Mouse (Mus musculus) lung, postnatal 36 days (tissue): Measurements from ENCODE around the gene Fntb.
"Not testable (repeated sequence)": the region's sequence is repeated elsewhere in the genome, so short reads cannot be mapped to it uniquely, and the experiment has no call there.

Experiments
- DNase-seq: peaks from one replicate; pipeline ENCODE4 v3.0.0; 2022; ENCODE audit warnings: mixed read lengths

Gene Fntb

GRCm38 (mm10) chr12:76765354-76765851, at the start of gene Fntb, which contains the start of gene Churc1:
Gene Fntb, plus strand, starts transcription at chr12:76765589.
Gene Churc1, plus strand, starts transcription at chr12:76765538.
- DNase-seq, result peak; percentile 98

- DNase-seq, result no peak
Measured at GRCm38 (mm10) chr12:76718384-76718783, 47.0 kb upstream of the Fntb start.

GRCm38 (mm10) chr12:76720572-76720971, 44.8 kb upstream of the Fntb start:
- DNase-seq, result peak; percentile 7

DNA sequence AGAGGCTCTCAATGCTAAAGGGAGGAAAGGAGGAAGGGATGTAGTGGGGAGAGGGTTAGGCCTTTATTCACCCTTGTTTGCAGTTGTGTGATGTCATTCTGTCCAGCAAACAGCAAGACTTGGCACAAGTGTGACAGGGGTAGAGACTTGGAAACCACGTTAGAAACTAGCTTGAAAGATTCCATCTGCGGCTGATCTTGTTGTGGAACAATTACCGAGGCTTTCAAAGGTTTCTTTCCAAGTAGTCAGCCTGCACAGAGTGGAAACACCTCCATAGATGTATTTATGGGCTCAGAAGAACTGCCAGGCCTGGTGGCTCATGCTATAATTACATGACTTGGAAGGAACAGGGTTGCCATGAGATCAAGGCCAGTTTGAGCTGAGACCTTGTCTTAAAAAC, 43.4 kb upstream of the Fntb start:
- DNase-seq, result no peak

DNA sequence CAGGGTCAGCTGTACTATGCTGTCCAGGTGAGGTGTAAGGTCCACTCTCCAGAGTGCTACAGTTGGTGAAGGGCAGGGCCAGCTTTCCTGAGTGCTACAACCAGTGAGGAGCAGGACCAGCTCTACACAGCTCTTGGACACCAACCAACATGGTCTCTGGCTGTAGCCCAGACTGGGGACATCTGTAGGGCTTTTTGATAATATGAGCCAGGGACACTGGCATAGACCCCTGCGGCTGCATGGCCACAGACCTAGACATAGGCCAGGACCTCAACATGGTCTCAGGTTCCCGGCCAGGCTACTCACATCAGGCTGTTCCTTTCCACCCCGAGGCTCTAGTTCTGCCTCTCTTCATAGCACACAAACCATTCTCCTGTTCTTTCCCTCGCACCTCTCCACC, 37.4 kb upstream of the Fntb start:
- DNase-seq, result no peak

DNA sequence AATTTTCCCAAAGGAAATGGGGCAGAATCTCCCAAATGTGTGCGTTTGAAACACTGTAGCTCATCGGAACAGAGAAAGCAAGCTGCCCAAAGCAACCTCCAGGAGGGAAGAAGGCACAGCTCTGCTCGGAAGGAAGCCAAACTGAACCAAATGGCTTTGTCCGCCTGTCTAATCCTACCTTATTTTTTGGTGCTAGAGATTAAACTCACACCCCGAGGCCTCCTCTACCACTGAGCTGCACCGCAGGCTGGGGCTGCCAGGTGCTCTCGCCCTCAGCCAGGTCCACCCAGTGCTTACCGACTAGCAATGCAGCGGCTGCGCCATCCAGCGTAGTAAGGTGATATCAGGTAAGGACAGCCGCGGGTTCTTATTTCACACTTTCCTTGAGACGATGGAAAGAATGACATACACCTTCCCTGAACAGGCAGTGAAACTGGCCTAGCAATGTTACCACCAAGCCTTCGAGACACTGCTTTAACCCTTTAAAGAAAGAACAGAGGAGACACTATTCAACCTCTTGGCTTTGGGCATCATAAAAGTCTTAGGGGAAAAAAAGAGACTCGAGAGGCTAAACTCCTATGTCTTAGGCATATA, 14.4 kb upstream of the Fntb start:
- no peak for DNase-seq

- DNase-seq, result peak; percentile 76
Measured at GRCm38 (mm10) chr12:76752652-76753318, 12.6 kb upstream of the Fntb start.

DNA sequence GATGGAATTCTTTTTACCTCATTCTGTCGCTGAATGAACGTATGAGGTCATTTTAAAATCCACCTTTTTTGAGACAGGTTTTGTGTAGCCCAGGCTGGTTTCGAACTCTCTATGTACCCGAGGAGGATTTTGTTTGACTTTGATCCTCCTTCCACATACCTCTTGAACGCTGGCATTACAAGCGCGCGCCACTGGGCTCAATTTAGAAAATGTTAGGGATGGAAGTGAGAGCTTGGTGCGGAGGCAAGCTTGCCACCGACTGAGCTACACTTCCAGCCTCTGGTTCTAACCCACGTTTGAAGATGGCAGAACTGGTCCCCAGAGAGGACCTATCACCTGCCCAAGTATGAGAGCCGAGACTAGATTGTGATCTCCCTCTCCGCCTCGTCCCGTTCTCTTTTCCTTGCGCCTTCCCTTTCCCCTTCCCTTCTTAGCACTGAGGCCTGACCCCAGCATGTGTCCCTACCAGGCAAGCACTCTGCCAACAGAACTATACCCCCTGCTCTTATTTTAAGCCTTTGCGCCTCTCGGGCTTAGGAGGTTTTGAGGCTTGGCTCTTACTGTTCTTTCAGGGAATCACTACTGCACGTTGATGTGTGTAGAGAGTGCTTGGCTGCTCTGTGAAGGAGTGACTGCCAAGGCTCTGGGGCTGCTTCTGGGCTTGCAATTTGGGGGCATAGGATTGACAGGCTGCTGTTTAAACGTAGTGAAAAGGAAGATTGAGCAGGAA, 677 bp downstream of the Fntb start:
- no peak for DNase-seq

- no peak for DNase-seq
Measured at GRCm38 (mm10) chr12:76770841-76771500, 5.6 kb downstream of the Fntb start.

DNA sequence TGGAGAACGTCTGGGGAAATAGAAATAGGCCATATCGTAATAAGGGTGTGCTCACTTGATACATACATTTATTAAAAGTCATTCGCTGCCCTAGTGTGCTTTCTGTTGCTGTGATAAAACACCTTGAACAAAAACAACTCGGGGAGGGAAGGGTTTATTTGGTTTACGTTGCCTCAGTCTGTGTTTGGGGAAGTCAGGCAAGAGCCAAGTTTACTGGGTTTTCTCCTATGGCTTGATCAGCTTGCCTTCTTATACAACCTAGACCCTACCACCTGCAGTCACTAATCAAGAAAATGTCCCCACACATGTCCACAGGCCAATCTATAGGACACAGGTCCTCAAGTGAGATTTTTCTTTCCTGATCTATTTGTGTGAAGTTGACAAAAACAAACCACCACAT, 6.2 kb downstream of the Fntb start:
- DNase-seq, result no peak

GRCm38 (mm10) chr12:76774652-76775051, 9.3 kb downstream of the Fntb start:
- no peak for DNase-seq

DNA sequence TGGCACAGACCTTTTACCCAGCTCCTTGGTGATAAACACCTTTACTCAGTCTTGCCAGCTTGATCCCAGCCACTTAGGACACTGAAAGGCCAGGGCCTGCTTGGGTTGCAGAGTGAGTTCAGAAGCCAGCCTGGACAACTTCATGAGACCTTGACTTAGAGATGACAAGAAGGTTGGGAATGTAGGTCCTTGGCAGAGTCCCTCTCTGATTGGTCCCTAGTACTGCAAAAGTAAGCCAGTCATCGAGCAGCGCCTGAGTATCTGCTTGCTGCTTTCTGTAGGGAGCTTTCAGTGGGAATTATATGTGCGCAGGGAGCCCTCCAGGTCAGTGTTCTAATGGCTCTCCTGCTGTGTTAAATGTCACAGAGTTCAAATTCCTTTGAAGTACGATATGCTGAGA, 9.7 kb downstream of the Fntb start:
- no peak for DNase-seq

DNA sequence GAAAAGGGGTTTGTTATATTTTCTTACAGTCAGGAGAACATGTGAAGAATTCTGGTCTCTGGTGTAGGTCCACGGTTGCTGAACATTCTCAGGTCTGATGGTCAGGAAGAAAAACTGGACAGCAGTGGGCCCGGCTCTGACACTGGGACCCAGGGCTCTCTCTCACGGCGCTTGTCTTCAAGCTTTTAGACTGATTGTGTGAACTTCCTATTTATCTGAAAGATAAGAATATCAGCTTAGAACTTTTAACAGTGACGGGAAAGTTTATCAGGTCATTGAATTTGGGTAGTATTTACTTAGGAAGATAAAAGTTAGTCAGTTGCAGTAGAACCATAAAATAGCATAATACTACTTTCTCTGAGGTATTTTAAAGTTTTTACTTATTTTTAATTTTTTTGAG, 11.5 kb downstream of the Fntb start:
- DNase-seq, result no peak

- no peak for DNase-seq
Measured at GRCm38 (mm10) chr12:76777845-76778244, 12.5 kb downstream of the Fntb start.

DNA sequence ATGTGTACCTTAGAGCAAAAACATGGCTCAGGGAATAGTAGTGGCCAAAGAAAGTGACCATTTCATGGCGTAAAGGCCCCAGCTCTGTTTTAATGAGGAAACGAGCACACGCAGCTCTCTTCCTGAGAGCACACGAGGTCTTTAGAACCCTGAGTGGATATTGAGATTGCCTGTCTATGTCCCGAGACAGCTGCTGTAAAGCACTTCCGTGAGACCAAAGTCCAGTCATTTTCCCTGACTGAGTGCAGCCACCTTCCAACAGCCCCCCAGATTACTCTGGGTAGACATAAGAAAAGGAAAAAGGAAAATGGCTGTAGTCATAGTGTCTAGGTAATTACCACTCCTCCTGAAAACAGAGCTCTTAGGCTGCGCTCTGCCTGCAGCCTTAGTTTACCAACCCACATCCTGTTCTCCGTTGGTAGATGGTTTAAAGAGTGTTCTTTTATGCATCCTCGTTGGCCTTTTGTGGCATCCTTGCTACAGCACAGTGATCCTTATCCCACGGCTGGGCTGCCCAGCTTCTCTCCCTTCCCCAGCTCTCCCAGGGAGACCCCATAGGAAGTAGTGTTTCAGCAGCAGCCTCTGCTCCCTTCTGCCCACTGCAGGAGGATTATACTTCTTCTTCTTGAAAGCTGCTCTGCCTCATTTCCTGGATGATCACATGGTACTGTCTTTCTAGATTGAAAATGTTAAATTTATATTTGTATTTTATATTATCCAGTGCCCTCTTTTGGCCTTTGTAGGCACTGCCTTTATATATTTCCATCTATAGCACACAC, 13.1 kb downstream of the Fntb start:
- DNase-seq, result no peak

- no peak for DNase-seq
Measured at GRCm38 (mm10) chr12:76779951-76780350, 14.6 kb downstream of the Fntb start.

DNA sequence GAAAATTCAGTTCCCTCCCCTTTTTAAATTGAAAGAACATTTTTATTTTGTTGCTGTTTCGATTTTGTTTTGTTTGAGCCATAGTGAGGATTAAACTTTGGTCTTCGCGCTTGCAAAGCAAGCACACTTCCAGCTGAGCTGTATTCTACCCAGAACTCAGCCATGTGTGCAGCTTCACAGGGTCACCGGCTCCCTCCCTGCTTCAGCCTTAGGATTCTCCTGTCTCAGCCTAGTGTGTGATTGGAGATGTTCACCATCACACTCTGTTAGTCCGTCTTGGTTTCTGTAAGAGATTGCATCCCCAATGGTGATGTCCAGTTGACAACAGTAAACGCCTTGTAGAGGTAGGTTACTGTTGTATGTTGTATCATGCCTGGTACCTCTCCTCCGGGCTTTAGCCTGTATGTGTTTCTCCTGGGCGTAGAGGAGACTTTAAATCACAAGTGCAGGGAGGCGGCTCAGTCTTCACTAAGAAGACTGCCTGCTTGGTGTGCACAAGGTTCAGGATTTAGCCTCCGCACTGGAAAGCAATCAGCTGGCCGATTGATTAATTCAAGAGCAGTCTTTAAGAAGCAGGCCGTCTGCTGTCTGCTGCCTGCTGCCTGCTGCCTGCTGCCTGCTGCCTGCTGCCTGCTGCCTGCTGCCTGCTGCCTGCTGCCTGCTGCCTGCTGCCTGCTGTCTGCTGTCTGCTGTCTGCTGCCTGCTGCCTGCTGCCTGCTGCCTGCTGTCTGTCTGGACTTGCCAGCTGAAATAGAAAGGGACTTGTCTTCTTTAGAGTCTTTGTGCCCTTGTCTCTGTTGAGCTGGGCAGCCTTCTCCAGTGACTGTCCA, 15.5 kb downstream of the Fntb start:
- DNase-seq, result no peak

DNA sequence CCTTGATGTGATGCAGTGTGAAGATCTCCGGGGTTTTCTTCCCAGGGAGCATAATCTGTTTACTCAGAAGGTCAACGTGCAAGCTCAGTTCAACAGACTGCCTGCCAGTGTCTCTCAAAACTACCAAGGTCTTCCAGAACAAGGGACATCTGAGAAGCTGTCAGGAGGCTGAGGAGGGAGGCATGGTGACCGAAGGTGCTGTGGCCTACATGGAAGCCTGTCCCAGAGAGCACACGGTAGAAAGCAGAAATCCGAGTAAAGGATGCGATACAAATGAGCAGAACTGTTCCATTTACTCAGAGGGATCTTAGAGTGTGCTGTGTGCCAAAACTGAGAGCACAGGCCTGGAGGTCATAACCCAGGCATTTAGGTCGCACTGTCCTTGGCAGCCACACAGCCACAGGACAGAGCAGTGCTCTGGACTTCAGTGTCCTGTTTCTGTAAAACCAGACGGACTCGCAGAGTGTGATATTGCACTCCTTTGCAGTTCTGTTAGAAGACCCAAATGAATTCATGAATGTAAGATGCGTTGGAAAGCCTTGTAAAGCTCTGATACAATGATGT, 18.7 kb downstream of the Fntb start:
- no peak for DNase-seq

DNA sequence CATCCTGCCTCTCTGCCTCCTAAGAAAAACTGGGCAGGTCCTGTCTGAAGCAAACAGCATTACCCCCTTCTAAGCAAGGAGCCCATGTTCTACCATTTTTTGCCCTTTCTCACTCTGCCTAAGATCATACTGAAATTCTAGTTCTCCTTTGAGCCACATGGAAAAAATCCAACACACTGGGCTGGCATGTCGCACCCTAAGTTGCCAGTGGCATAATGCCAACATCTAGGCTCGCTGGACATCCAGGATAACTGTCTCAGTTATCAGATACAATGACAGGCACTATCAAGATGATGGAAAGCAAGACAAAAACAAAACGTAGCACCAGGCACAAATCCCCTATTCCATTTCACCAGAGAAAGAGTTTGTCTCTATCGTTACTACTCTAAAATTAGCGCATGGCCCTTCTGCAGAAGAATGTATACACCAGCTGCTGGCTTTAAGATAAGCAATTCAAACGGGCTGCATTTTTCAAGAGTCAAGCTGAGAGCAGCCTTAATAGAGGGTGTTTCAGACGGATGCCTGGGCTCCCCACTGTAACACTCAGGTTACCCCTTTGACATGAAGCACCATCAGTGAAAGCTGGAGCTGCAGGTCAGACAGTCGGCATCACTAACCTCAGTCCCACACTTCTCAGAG, 25.2 kb downstream of the Fntb start:
- DNase-seq, result no peak

DNA sequence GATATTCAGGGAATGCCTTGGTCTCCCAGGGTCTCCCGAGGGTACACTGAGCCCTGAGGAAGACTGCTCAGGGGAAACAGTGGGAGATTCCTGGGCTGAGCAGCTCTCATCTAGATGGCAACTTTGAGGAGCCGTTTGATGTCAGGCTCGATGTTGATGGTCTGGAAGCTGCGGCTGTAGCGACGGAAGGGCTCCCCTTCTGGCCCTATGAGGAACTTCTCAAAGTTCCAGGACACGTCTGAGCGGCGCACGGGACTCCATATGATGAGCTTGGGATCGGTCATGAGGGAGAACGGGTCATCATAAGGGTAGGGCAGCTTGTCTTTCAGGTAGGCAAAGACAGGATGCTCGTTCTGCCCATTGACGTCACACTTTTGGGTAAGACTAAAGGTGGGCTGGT, 27.2 kb downstream of the Fntb start:
- DNase-seq, result not testable (repeated sequence)

DNA sequence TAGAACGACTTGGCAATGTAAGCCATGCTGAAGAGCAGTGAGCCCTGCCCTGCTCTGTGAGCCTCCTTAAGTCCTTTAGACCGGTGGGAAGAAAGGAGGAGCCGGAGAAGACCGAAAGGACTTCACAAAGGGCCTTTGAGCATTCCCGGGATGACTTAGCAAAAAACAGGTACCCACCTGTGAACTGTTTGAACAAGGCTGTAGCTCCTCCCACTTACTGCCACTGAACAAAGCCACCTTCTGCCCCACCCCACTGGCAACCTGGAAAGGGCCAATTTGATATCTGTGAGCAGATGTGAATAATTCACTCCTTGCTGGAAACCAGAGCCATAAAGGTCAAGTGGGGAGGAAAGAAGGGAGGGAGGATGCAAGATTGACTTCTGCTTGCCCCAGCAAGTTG, 30.0 kb downstream of the Fntb start, which contains the start of gene Gpx2:
Gene Gpx2 (minus strand): TSS at position 205 of the 400 bp plus-strand sequence.
- DNase-seq, result peak; percentile 66
